ENCODE assay signal across 25 mouse cellular contexts in genomic region chr2:132738816-132739432, GRCm38 (mm10). TPM values are rescaled to one million over a fixed set of nuclear protein-coding genes. Genes with fewer than 3 reads are reported as not detected.
A peak's percentile ranks its signal among the peaks of the same experiment; 100 is the strongest.
DNase-seq lines count a peak whose midpoint lies in the region; ATAC-seq lines count a peak whose summit lies in the region.
"Had no signal": no experiment of that assay in that cellular context is flagged by ENCODE, and none has a peak within 500 bp of the region (broad histone marks: within the 10 kb centered on the region; RNA-seq: fewer than 3 reads in every experiment).

No protein-coding gene starts in this region.

- no peak for DNase-seq in cerebellum, postnatal 4 days (ENCODE audit: low spot score in 2 of 2)
- peak; percentile 94 for DNase-seq in brain, adult 2 months (ENCODE audit: low read depth, low spot score)
- DNase-seq in cerebellum, adult 8-10 months: peak; percentile 75
- DNase-seq in cerebellum, postnatal 25 days: peak; percentile 79 to 81
- DNase-seq in ovary, postnatal 10 days (ENCODE audit: low spot score): no peak
- DNase-seq in spleen, adult 18-20 months: no peak
- DNase-seq: adrenal gland, postnatal 10 days; gastrocnemius, postnatal 25 days; heart, adult 2 months; heart, postnatal 10 days; kidney, postnatal 25 days; liver; lung, adult 2 months; lung, postnatal 10 days; right cerebral cortex, adult 18-20 months; right cerebral cortex, postnatal 4 days; thymus, adult 2 months; thymus, postnatal 36 days had no signal

- ATAC-seq in cerebellum, adult (ENCODE audit: insufficient number of reproducible peaks, low FRiP score, low TSS enrichment): peak; percentile 89
- no peak for ATAC-seq in megakaryocyte-erythroid progenitor cell, adult 5-6 weeks (replicated peaks; ENCODE audit: low FRiP score, low TSS enrichment, poor library complexity, severe bottlenecking)
- ATAC-seq: forebrain, embryonic 13.5 days; intestine, postnatal 0 days; midbrain, embryonic 15.5 days; Patski had no signal

RNA-seq across cellular contexts. Expression of gene Chgb, which starts 42.2 kb away (rescaled TPM):
- not detected in 2 replicates for total RNA-seq in megakaryocyte-erythroid progenitor cell, adult 5-6 weeks (2014; fragmentation: Nextera tagmentation)
- total RNA-seq in megakaryocyte-erythroid progenitor cell, adult 5-6 weeks (2017): 0.28 and 0.53 TPM in 2 replicates
- total RNA-seq: hematopoietic stem cell, adult 5-6 weeks had no signal

RNA-seq across cellular contexts. Expression of gene Shld1, which starts 52.2 kb away (rescaled TPM):
- total RNA-seq in megakaryocyte-erythroid progenitor cell, adult 5-6 weeks (2014; fragmentation: Nextera tagmentation): 1.5 and 6.1 TPM in 2 replicates
- 5.2 and 6.2 TPM in 2 replicates for total RNA-seq in megakaryocyte-erythroid progenitor cell, adult 5-6 weeks (2017)

Comparison
In these comparisons a context has a peak if more than half of its experiments do, and no peak if none do; other contexts are left out.
1. DNase-seq: peak in brain, adult 2 months (single experiment), cerebellum, adult 8-10 months (single experiment) and cerebellum, postnatal 25 days (2 of 2); none in cerebellum, postnatal 4 days (0 of 2), ovary, postnatal 10 days (single experiment) and spleen, adult 18-20 months (0 of 2).